Mouse (Mus musculus): Measurements from ENCODE around the gene Zkscan17. TPM values are rescaled to one million over a fixed set of nuclear protein-coding genes. Genes with fewer than 3 reads are reported as not detected.

Gene Zkscan17
- polyA plus RNA-seq, 1 experiment from 2014 or later = 26.0 TPM

DNA sequence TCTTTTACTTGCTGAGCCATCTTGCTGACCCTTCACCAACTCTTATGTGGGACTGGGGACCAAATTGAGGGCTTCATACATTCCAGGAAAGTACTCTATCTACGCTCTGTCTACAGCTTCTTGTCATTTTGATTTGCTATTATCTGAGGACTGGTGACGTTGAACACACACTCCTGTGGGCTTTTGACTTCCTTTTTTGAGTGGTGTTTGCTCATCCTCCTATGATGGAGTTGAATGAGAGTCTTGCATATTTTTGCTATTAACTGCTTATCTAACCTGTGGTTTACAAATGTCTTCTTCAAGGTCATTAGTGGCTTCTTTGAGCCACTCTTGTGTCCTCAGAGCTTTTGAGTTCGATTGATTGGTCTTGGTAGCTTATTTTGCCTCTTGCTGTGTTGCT is 13.6 kb upstream of the Zkscan17 start:
- ATAC-seq (ENCODE audit: low FRiP score) = no peak
- no peak overlapping the region for H3K4me2 ChIP-seq (replicated peaks)
- WGBS = 78% methylated on average over 3 of the region's 3 CpGs
- no peaks in the 10 kb centered on the region for H3K9me3 ChIP-seq (replicated peaks)
- H3K4me3 ChIP-seq = no peak overlapping the region
- no peaks in the 10 kb centered on the region for H3K4me1 ChIP-seq
- no peaks in the 10 kb centered on the region for H3K36me3 ChIP-seq
- H3K27ac ChIP-seq = no peak overlapping the region
- H3K27me3 ChIP-seq = no peaks in the 10 kb centered on the region
- no peak overlapping the region for H3K9ac ChIP-seq

DNA sequence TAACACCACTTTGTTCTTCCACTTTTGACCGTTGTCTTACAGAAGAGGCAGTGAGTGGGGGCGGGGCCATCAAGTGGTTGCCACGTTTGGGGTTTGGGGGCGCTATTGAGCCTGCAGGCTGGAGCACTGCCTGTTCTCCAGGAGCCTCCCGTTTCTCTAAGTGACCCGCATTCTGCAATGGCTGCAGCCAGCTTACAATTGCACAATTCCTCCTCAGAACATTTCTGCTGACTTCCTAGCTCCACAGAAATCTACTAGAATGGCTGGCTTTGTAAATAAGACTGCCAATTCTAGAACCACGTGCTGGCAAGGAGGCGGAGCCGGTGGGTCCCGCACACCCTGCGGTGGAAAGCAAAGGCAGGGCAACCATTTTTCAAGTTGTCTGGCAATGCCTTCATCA is 11.8 kb upstream of the Zkscan17 start:
- no peaks in the 10 kb centered on the region for H3K9me3 ChIP-seq (replicated peaks)
- ATAC-seq (ENCODE audit: low FRiP score) = no peak
- no peaks in the 10 kb centered on the region for H3K36me3 ChIP-seq
- no peak overlapping the region for H3K27ac ChIP-seq
- H3K4me3 ChIP-seq = no peak overlapping the region
- H3K9ac ChIP-seq = no peak overlapping the region
- WGBS = 41% methylated on average over 11 of the region's 11 CpGs
- H3K4me1 ChIP-seq = no peaks in the 10 kb centered on the region
- no peak overlapping the region for H3K4me2 ChIP-seq (replicated peaks)
- no peaks in the 10 kb centered on the region for H3K27me3 ChIP-seq

DNA sequence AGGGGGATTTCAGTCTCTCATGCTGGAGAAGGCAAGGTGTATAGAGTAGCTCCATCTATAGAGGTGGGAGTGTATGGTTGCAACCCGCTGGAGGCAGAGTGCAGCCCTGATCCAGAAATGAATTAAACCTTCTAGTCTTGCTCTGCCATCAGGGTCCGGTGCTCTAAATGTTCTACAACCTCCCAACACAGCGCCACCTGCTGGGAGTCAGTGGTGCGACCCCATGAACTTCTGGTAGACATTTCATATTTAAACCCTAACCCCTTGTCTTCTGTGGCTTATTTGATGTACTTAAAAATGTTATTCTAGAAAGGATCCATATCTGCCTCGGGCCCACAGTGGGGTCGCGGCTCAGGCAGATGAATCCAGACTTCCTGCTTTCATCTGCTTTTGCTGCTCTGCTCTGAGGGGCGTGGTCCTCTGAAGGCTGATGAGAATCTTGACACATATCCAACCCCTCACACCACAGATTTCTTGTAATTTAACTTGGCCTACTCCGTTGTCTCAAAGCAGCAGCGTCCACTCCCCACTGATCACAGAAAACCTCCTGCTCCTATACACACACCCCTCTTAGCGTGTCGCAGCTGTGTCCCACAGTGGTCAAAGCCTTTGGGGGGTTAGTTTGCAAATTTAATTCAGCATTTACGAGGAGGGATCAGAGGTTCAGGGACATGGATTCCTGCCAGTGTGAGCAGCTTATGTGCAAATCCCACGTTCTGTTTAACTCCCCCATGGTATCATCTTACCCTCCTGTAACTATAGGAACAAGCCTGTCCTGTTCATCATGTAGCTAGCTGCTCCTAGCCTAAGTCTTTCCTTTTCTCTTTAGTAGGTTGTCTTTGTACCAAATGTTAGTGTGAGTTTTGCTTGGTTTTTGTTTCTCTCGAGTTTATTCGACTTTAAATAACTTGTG is 10.9 kb upstream of the Zkscan17 start:
- H3K4me3 ChIP-seq = no peak overlapping the region
- H3K9me3 ChIP-seq (replicated peaks) = no peaks in the 10 kb centered on the region
- no peak overlapping the region for H3K9ac ChIP-seq
- 69% methylated on average over 16 of the region's 16 CpGs for WGBS
- no peak for ATAC-seq (ENCODE audit: low FRiP score)
- H3K36me3 ChIP-seq = no peaks in the 10 kb centered on the region
- no peak overlapping the region for H3K4me2 ChIP-seq (replicated peaks)
- H3K4me1 ChIP-seq = no peaks in the 10 kb centered on the region
- no peak overlapping the region for H3K27ac ChIP-seq
- H3K27me3 ChIP-seq = no peaks in the 10 kb centered on the region

DNA sequence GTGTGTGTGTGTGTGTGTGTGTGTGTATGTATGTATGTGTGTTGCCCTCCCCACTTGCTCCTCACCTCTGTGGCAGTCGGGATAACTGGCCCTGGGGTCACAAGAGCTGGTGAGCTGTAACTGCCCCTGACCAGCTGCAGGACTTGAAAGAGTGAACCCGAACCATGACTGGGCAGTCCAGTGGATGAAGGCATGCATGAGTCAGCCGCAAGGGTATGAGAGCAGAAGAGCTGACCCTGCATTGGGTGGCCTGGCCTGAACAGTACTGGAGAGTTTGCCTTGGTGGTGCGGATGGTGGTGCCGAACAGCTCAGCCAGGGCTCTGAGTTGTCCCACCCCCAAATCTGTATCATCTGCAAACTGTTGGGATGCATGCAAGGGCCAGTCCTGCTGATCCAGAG is 5.0 kb upstream of the Zkscan17 start:
- H3K9ac ChIP-seq = no peak overlapping the region
- no peaks in the 10 kb centered on the region for H3K9me3 ChIP-seq (replicated peaks)
- no peak for ATAC-seq (ENCODE audit: low FRiP score)
- H3K4me3 ChIP-seq = no peak overlapping the region
- no peak overlapping the region for H3K27ac ChIP-seq
- 78% methylated on average over 5 of the region's 5 CpGs for WGBS
- peaks cover 4% of the 10 kb centered on the region for H3K4me1 ChIP-seq
- H3K36me3 ChIP-seq = no peaks in the 10 kb centered on the region
- H3K4me2 ChIP-seq (replicated peaks) = no peak overlapping the region
- no peaks in the 10 kb centered on the region for H3K27me3 ChIP-seq

DNA sequence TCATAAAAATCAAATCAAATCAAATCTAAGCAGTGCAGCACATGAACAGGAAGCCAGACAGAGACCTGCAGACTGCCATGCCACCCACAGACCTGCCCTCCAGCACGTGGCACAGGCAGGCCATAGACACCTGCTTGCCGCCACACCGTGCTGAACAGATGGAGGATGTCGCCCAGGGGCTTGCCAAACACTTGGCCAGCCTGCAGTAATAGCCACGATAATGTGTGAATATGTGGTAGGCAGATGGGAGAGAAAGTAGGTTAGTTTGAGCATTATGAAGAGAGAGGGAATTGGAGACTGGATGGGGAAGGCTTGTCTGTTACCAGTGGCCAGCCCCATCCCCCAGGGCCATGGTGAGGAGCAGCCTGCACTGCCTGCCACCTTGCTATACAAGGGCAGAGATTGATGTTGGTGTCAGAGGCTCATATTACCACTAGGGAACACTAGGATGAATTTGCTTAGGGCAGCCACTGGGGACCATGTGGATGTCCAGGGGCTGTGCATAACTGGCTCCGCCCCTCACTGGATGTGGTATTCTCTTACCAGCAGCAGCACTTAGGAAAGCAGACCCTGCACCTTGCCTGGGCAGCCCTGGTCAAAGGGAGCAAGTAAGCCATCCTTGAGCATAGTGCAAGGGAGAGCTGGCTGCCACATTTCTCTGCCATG is 4.5 kb upstream of the Zkscan17 start:
- no peaks in the 10 kb centered on the region for H3K27me3 ChIP-seq
- H3K4me2 ChIP-seq (replicated peaks) = no peak overlapping the region
- WGBS = 71% methylated on average over 6 of the region's 6 CpGs
- H3K27ac ChIP-seq = no peak overlapping the region
- no peaks in the 10 kb centered on the region for H3K9me3 ChIP-seq (replicated peaks)
- no peak overlapping the region for H3K9ac ChIP-seq
- H3K4me1 ChIP-seq = peaks cover 4% of the 10 kb centered on the region
- no peaks in the 10 kb centered on the region for H3K36me3 ChIP-seq
- no peak for ATAC-seq (ENCODE audit: low FRiP score)
- H3K4me3 ChIP-seq = no peak overlapping the region

DNA sequence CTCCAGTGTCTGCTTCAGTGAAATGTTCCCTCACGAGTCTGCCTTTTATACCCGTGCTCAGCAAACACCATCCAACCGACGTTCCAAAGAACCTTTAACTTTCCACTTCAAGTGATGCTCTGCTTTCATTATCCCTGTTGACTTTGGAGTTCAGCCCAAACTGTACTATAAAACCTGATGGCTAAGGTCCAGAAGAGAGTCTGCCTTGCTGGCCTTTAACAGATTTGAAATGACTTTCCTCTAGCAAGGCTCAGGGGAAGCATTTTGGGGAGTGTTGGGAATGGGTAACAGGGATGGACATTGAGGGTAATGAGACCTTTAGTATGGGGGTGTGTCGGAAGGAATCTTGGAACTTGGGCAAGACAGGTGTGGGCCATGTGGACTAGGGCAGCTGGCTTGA is 3.7 kb upstream of the Zkscan17 start:
- H3K9me3 ChIP-seq (replicated peaks) = no peaks in the 10 kb centered on the region
- H3K27me3 ChIP-seq = no peaks in the 10 kb centered on the region
- H3K36me3 ChIP-seq = no peaks in the 10 kb centered on the region
- no peak overlapping the region for H3K4me2 ChIP-seq (replicated peaks)
- no peak overlapping the region for H3K9ac ChIP-seq
- no peak overlapping the region for H3K27ac ChIP-seq
- WGBS = 90% methylated on average over 5 of the region's 5 CpGs
- H3K4me1 ChIP-seq = peaks cover 4% of the 10 kb centered on the region
- no peak for ATAC-seq (ENCODE audit: low FRiP score)
- no peak overlapping the region for H3K4me3 ChIP-seq

DNA sequence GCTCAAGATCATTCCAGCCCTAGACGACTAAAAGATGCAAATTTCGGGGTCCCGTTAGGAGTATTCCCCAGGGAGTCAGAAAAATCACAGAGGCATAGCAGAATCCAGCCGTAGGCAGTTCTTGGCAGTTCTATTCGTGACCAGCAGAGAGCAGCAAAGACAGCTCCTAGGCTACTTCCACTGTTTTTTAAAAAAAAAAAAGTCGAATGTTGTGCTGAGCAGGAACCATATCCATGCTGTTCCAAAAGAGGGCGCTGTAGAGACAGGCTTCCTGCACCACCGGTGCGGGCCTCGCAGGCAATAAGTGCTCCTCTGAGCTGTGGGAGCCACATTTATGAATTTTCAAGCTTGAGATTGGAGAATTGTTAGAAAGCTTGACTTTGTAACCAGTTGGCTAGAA is 1.3 kb downstream of the Zkscan17 start:
- WGBS = 10% methylated on average over 10 of the region's 10 CpGs
- no peak overlapping the region for H3K9ac ChIP-seq
- H3K4me3 ChIP-seq = no peak overlapping the region
- H3K27me3 ChIP-seq = no peaks in the 10 kb centered on the region
- no peak for ATAC-seq (ENCODE audit: low FRiP score)
- H3K36me3 ChIP-seq = no peaks in the 10 kb centered on the region
- no peak overlapping the region for H3K27ac ChIP-seq
- no peaks in the 10 kb centered on the region for H3K9me3 ChIP-seq (replicated peaks)
- H3K4me1 ChIP-seq = no peaks in the 10 kb centered on the region
- no peak overlapping the region for H3K4me2 ChIP-seq (replicated peaks)

DNA sequence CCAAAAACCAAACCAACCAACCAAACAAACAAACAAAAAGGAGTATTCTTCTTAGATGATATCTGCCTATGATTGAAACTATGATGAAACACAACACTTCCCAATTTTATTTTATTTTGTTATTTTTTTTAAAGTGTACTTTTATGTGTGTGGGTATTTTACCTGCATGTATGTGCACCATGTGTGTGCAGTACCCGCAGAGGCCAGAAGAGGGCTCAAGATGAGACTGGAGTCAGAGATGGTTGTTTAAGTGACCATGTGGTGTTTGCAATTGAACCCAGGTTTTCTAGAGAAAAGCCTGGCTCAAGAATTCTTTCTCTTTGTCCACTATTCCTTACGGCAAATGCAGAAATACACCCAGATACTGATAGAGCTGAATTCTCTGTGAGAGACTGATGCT is 2.4 kb downstream of the Zkscan17 start:
- Histone ChIP-seq H3K36me3 (no peaks in the 10 kb centered on the region), H3K27ac (no peak overlapping the region), H3K4me3 (no peak overlapping the region), H3K4me2 (replicated peaks) (no peak overlapping the region), H3K27me3 (no peaks in the 10 kb centered on the region), H3K9ac (no peak overlapping the region), H3K9me3 (replicated peaks) (no peaks in the 10 kb centered on the region), H3K4me1 (no peaks in the 10 kb centered on the region)
- WGBS = 98% methylated on average over 2 of the region's 2 CpGs
- no peak for ATAC-seq (ENCODE audit: low FRiP score)

DNA sequence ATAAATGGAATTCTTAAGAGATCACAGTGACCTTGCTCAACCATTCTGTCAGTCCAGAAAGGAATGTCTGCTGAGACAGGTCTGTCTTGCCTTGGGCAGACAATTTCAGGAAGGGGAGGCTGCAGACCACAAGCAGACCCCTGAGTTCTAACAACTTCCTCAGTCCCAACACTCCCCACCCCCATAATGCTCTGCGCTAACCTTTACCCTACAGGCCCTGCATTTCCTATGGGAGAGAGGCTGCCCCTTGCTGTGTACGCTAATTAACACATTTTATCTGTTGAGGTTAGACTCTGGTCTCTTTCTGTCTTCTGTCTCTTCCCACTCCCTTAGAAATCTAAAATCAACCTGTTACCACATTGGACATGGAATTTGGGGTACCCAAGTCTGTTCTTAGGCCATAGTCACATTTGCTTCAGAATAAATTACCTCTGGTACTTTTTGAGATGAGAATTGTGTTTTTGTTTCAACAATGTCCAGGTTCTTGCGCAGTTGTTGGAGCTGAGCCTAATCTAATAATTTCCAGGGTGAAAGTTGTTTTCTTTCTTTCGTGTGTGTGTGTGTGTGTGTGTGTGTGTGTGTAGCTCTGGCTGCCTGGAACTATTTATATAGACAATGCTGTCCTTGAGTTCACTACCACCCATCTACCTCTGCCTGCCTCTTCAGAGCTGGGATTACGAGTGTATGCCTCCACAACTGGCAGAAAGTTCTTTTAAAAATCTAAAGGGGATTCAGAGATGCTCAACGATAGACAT is 6.6 kb downstream of the Zkscan17 start:
- Histone ChIP-seq H3K4me2 (replicated peaks) (no peak overlapping the region), H3K9me3 (replicated peaks) (no peaks in the 10 kb centered on the region)
- 77% methylated on average over 6 of the region's 6 CpGs for WGBS

DNA sequence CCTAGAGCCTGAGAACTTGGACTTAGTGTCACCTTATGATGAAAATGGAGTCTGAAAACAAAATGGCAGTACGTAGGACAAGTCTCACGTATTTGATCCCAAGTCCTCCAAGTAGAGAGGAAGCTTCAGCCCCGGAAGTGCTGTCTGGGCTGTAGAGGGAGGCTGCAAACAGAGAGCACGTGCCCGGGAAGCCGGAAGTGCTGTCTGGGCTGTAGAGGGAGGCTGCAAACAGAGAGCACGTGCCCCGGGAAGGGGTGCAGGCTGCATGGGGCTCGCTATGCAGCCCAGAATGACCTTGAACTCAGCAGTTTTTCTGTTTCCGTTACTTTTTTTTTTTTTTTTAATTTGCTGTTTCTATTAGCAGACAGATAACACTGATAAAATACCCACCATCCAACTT is 8.3 kb downstream of the Zkscan17 start:
- ATAC-seq (ENCODE audit: low FRiP score) = no peak
- H3K27me3 ChIP-seq = no peaks in the 10 kb centered on the region
- no peaks in the 10 kb centered on the region for H3K36me3 ChIP-seq
- no peak overlapping the region for H3K4me2 ChIP-seq (replicated peaks)
- H3K4me1 ChIP-seq = no peaks in the 10 kb centered on the region
- no peak overlapping the region for H3K4me3 ChIP-seq
- no peak overlapping the region for H3K9ac ChIP-seq
- no peak overlapping the region for H3K27ac ChIP-seq
- 71% methylated on average over 10 of the region's 10 CpGs for WGBS
- H3K9me3 ChIP-seq (replicated peaks) = no peaks in the 10 kb centered on the region

More for the DNA sequence above, 6.6 kb downstream of the Zkscan17 start:
- Histone ChIP-seq H3K4me1 (no peaks in the 10 kb centered on the region), H3K9ac (no peak overlapping the region), H3K36me3 (no peaks in the 10 kb centered on the region), H3K27me3 (no peaks in the 10 kb centered on the region), H3K4me3 (no peak overlapping the region), H3K27ac (no peak overlapping the region)
- no peak for ATAC-seq (ENCODE audit: low FRiP score)

DNA sequence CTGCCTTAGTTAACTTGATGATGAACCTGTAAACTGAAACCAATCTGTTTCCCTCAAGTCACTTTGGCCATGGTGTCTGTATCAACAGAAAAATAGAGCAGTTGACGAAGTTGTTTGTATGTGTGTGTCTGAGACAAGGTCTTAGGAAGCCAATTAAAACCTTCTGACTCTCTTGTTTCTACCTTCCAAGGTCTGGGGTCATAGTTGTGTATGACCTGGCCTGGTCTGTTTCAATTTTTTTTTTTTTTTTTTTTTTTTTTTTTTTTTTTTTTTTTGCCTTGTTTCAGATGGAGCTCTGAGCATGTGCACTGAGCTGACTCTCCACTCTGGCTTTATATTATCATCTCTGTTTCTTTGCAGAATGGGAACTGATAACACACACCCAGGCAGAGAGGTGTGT is 9.1 kb downstream of the Zkscan17 start:
- no peak overlapping the region for H3K27ac ChIP-seq
- 85% methylated on average over 1 of the region's 1 CpGs for WGBS
- no peaks in the 10 kb centered on the region for H3K27me3 ChIP-seq
- no peak overlapping the region for H3K4me2 ChIP-seq (replicated peaks)
- H3K9ac ChIP-seq = no peak overlapping the region
- H3K36me3 ChIP-seq = no peaks in the 10 kb centered on the region
- H3K4me3 ChIP-seq = no peak overlapping the region
- H3K9me3 ChIP-seq (replicated peaks) = no peaks in the 10 kb centered on the region
- ATAC-seq (ENCODE audit: low FRiP score) = no peak
- no peaks in the 10 kb centered on the region for H3K4me1 ChIP-seq

DNA sequence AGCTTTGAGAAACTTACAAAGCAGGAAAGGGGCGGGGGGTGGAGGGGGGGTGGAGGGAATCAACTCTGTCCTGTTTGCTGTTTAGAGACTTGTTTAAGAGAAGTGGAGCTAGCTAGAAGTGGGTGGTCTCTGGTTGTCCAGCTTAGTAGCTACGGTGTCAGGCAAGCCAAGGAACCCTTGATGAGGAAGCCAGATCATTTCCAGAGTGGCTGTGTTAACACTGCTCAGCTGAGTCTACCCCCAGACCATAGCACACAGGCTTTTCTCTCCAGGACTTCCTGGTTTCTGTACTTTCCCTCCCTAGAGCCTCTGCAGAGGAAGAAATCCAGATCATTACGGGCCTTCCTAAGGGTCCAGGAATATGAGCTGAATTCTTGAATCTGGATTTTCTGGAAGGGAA is 11.8 kb downstream of the Zkscan17 start:
- no peak for ATAC-seq (ENCODE audit: low FRiP score)
- no peak overlapping the region for H3K4me2 ChIP-seq (replicated peaks)
- 80% methylated on average over 3 of the region's 3 CpGs for WGBS

More for the DNA sequence above, 11.8 kb downstream of the Zkscan17 start:
- Histone ChIP-seq H3K4me1 (no peaks in the 10 kb centered on the region), H3K36me3 (peaks cover 12% of the 10 kb centered on the region; the same call in 1 of the 2 replicates), H3K9me3 (replicated peaks) (no peaks in the 10 kb centered on the region), H3K27ac (no peak overlapping the region), H3K9ac (no peak overlapping the region), H3K27me3 (no peaks in the 10 kb centered on the region), H3K4me3 (no peak overlapping the region)

Measured in hindbrain, embryonic 12.5 days (tissue).